Mouse (Mus musculus): ENCODE measurements around the gene Elavl3. TPM values are rescaled to one million over a fixed set of nuclear protein-coding genes. Genes with fewer than 3 reads are reported as not detected.

The Elavl3 gene
- polyA plus RNA-seq, 1 experiment from 2014 or later = 2.8 TPM

Other genes with a start within 250 kb of the Elavl3 start
- gene Angptl8, start 216.5 kb downstream of the Elavl3 start, polyA plus RNA-seq (2015; fragmentation: Nextera tagmentation; extraction: Ambion mirVana) = 8.2 and 12.0 TPM in 2 replicates
- 26.9 and 30.7 TPM in 2 replicates for gene Dock6, start 199.4 kb downstream of the Elavl3 start, polyA plus RNA-seq (2015; fragmentation: Nextera tagmentation; extraction: Ambion mirVana)
- 34.6 and 41.9 TPM in 2 replicates for gene Rab3d, start 133.8 kb downstream of the Elavl3 start, polyA plus RNA-seq (2015; fragmentation: Nextera tagmentation; extraction: Ambion mirVana)
- 3.1 and 4.2 TPM in 2 replicates for gene Ccdc159, start 124.6 kb downstream of the Elavl3 start, polyA plus RNA-seq (2015; fragmentation: Nextera tagmentation; extraction: Ambion mirVana)
- gene Tmem205, start 124.5 kb downstream of the Elavl3 start, polyA plus RNA-seq (2015; fragmentation: Nextera tagmentation; extraction: Ambion mirVana) = 71.7 and 81.7 TPM in 2 replicates
- gene Plppr2, start 115.0 kb downstream of the Elavl3 start, polyA plus RNA-seq (2015; fragmentation: Nextera tagmentation; extraction: Ambion mirVana) = 6.9 and 7.0 TPM in 2 replicates
- 5.2 and 5.7 TPM in 2 replicates for gene Swsap1, start 96.3 kb downstream of the Elavl3 start, polyA plus RNA-seq (2015; fragmentation: Nextera tagmentation; extraction: Ambion mirVana)
- gene Epor, start 88.5 kb downstream of the Elavl3 start, polyA plus RNA-seq (2015; fragmentation: Nextera tagmentation; extraction: Ambion mirVana) = 4.0 and 4.3 TPM in 2 replicates
- gene Rgl3, start 62.6 kb downstream of the Elavl3 start, polyA plus RNA-seq (2015; fragmentation: Nextera tagmentation; extraction: Ambion mirVana) = 1.6 and 1.7 TPM in 2 replicates
- 0.25 and 0.50 TPM in 2 replicates for gene Ccdc151, start 49.4 kb downstream of the Elavl3 start, polyA plus RNA-seq (2015; fragmentation: Nextera tagmentation; extraction: Ambion mirVana)
- gene Prkcsh, start 49.2 kb downstream of the Elavl3 start, polyA plus RNA-seq (2015; fragmentation: Nextera tagmentation; extraction: Ambion mirVana) = 105 and 122 TPM in 2 replicates
- not detected in 2 replicates for gene Gm49318, start 19.2 kb upstream of the Elavl3 start, polyA plus RNA-seq (2015; fragmentation: Nextera tagmentation; extraction: Ambion mirVana)
- gene Zfp653, start 19.4 kb upstream of the Elavl3 start, polyA plus RNA-seq (2015; fragmentation: Nextera tagmentation; extraction: Ambion mirVana) = 9.7 and 10.6 TPM in 2 replicates
- gene Ecsit, start 33.4 kb upstream of the Elavl3 start, polyA plus RNA-seq (2015; fragmentation: Nextera tagmentation; extraction: Ambion mirVana) = 44.4 and 50.0 TPM in 2 replicates
- gene Cnn1, start 47.2 kb upstream of the Elavl3 start, polyA plus RNA-seq (2015; fragmentation: Nextera tagmentation; extraction: Ambion mirVana) = 281 and 303 TPM in 2 replicates
- 143 and 157 TPM in 2 replicates for gene Elof1, start 65.1 kb upstream of the Elavl3 start, polyA plus RNA-seq (2015; fragmentation: Nextera tagmentation; extraction: Ambion mirVana)
- gene Acp5, start 83.7 kb upstream of the Elavl3 start, polyA plus RNA-seq (2015; fragmentation: Nextera tagmentation; extraction: Ambion mirVana) = 39.0 and 49.8 TPM in 2 replicates
- 88.6 and 90.0 TPM in 2 replicates for gene Pigyl, start 104.8 kb upstream of the Elavl3 start, polyA plus RNA-seq (2015; fragmentation: Nextera tagmentation; extraction: Ambion mirVana)
- 0.29 and 0.90 TPM in 2 replicates for gene Zfp872, start 136.1 kb upstream of the Elavl3 start, polyA plus RNA-seq (2015; fragmentation: Nextera tagmentation; extraction: Ambion mirVana)
- gene Zfp809, start 173.7 kb upstream of the Elavl3 start, polyA plus RNA-seq (2015; fragmentation: Nextera tagmentation; extraction: Ambion mirVana) = 19.3 and 23.6 TPM in 2 replicates
- gene Zfp599, start 207.9 kb upstream of the Elavl3 start, polyA plus RNA-seq (2015; fragmentation: Nextera tagmentation; extraction: Ambion mirVana) = 4.2 and 4.3 TPM in 2 replicates

Measured in intestine, embryonic 15.5 days (tissue).